In genomic region chr7:134001581-134001980, GRCm38 (mm10) we compare ENCODE assay signal across 13 mouse cellular contexts.
"Had no signal": no experiment of that assay in that cellular context is flagged by ENCODE, and none has a peak within 500 bp of the region (broad histone marks: within the 10 kb centered on the region; RNA-seq: fewer than 3 reads in every experiment).

No protein-coding gene starts in this region.

- H3K27ac ChIP-seq: kidney, embryonic 15.5 days; limb, embryonic 12.5 days; liver, embryonic 13.5 days; lung, embryonic 15.5 days; midbrain, embryonic 13.5 days; stomach, embryonic 15.5 days had no signal

- H3K27me3 ChIP-seq: kidney, embryonic 15.5 days; limb, embryonic 12.5 days; liver, embryonic 13.5 days; lung, embryonic 15.5 days; midbrain, embryonic 13.5 days; stomach, embryonic 15.5 days had no signal

- DNase-seq: kidney, postnatal 14 days; liver; liver, embryonic 13.5 days; liver, postnatal 0 days; lung, postnatal 36 days; right cerebral cortex, postnatal 14 days; thymus, adult 2 months; thymus, postnatal 25 days had no signal

- H3K4me3 ChIP-seq: kidney, embryonic 15.5 days; limb, embryonic 12.5 days; liver, embryonic 13.5 days; lung, embryonic 15.5 days; midbrain, embryonic 13.5 days; stomach, embryonic 15.5 days had no signal

- H3K36me3 ChIP-seq: limb, embryonic 12.5 days; midbrain, embryonic 13.5 days; stomach, embryonic 15.5 days had no signal
